Mouse (Mus musculus) C2C12 (cell line): ENCODE measurements at regions not wholly inside any gene's neighbourhood (a gene's known extent, or its start where the extent isn't known, plus 50 kb on each side); places are given as distances from the start of the nearest gene placed in this dataset.

Experiments used
- H3K27me3 ChIP-seq: one replicate; pipeline ENCODE4 v1.6.1; 2011; ENCODE audit not compliant: control insufficient read depth, insufficient read depth, insufficient read length
- H3K36me3 ChIP-seq: one replicate; pipeline ENCODE4 v1.6.1; 2011; ENCODE audit not compliant: control insufficient read depth, insufficient read depth
- H3K4me3 ChIP-seq: one replicate; pipeline ENCODE4 v1.5.1; 2011; ENCODE audit warnings: mild to moderate bottlenecking, control low read depth; ENCODE audit not compliant: poor library complexity, insufficient read depth, severe bottlenecking
- H3K79me2 ChIP-seq: one replicate; pipeline ENCODE4 v1.6.1; 2011; ENCODE audit not compliant: control insufficient read depth, insufficient read depth
- H3K79me3 ChIP-seq: one replicate; pipeline ENCODE4 v1.6.1; 2011; ENCODE audit warnings: low read depth, control low read depth
- H3ac ChIP-seq: one replicate; pipeline ENCODE3; 2011; ENCODE audit warnings: low read depth; ENCODE audit not compliant: control insufficient read depth, insufficient read length
- CEBPB ChIP-seq: IDR thresholded peaks from one replicate; pipeline ENCODE4 v1.6.1; 2011; ENCODE audit warnings: low read depth, mild to moderate bottlenecking, control low read depth, moderate library complexity
- CTCF ChIP-seq: IDR thresholded peaks from one replicate; pipeline ENCODE4 v1.5.1; 2011; ENCODE audit not compliant: control insufficient read depth, insufficient read depth, insufficient read length
- FOSL1 ChIP-seq: IDR thresholded peaks from one replicate; pipeline ENCODE4 v1.8.0; 2011; ENCODE audit warnings: mild to moderate bottlenecking, low read length; ENCODE audit not compliant: poor library complexity, insufficient read depth, severe bottlenecking
- MAX ChIP-seq: IDR thresholded peaks from one replicate; pipeline ENCODE4 v1.6.1; 2011; ENCODE audit warnings: mild to moderate bottlenecking, control low read depth
- MYOD1 ChIP-seq: IDR thresholded peaks from one replicate; pipeline ENCODE4 v1.6.1; 2011; ENCODE audit warnings: low read depth; ENCODE audit not compliant: control insufficient read depth, insufficient read length
- MYOG ChIP-seq: IDR thresholded peaks from one replicate; pipeline ENCODE4 v1.6.1; 2011; ENCODE audit not compliant: control insufficient read depth, insufficient read length; ENCODE audit errors: extremely low read depth
- USF1 ChIP-seq: IDR thresholded peaks from one replicate; pipeline ENCODE4 v1.6.1; 2011; ENCODE audit warnings: low read depth, mild to moderate bottlenecking, control low read depth, moderate library complexity

DNA sequence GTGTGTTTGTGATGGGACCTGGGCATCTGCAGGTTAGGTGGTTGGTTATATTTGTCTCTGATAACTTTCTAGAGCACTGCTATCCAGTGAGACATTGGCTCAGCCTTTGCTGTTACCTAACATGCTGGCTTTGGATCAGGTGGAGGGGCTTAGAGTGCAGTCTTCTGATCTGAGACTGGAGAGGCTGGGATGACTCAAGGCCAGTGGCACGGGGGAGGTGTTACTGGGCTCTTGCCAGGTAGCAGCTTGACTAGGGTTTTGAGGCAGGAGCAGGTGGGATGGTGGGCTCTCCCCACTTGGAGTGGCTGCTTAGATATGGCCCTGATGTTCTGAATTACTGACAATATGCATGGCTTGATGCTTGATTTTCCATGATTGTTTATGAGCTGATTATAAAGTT, 236.0 kb downstream of the Zfp704 start:
- no peaks in the 10 kb centered on the region for H3K27me3 ChIP-seq
- no peaks in the 10 kb centered on the region for H3K79me2 ChIP-seq
- no peaks in the 10 kb centered on the region for H3K36me3 ChIP-seq
- H3ac ChIP-seq: no peak overlapping the region
- no peak for TF ChIP-seq MAX
- TF ChIP-seq USF1: no peak
- TF ChIP-seq CEBPB: no peak
- no peaks in the 10 kb centered on the region for H3K79me3 ChIP-seq
- no peak overlapping the region for H3K4me3 ChIP-seq

GRCm38 (mm10) chr3:9370096-9370495, 239.8 kb downstream of the Zfp704 start:
- Histone ChIP-seq H3K4me3 (no peak overlapping the region), H3ac (no peak overlapping the region), H3K27me3 (no peaks in the 10 kb centered on the region), H3K79me3 (no peaks in the 10 kb centered on the region), H3K79me2 (no peaks in the 10 kb centered on the region), H3K36me3 (no peaks in the 10 kb centered on the region)
- TF ChIP-seq MAX: no peak
- no peak for TF ChIP-seq MYOG
- no peak for TF ChIP-seq MYOD1
- TF ChIP-seq CTCF: no peak
- no peak for TF ChIP-seq USF1
- no peak for TF ChIP-seq CEBPB
- no peak for TF ChIP-seq FOSL1

DNA sequence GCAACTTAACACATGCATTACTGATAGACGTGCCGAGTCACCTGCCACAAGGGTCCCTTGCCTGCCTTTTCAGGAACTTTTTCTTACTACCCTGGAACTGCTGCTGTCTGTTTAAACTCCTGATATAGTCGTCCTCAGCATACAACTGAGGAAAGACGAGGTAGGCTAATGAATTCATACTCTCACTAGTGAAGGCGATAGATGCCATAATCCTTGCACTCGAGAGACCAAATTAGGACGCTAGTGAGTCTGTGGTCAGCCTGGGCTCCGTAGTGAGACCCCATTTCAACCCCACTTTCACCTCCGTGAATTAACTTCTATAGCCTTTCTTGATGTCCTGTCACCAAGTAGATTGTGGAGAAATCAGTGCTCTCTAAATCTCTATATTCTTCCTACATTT, 244.1 kb downstream of the Zfp704 start:
- no peak for TF ChIP-seq MYOD1
- no peak for TF ChIP-seq USF1
- TF ChIP-seq MAX: no peak
- no peak for TF ChIP-seq CTCF
- no peak for TF ChIP-seq FOSL1
- TF ChIP-seq MYOG: no peak
- no peak for TF ChIP-seq CEBPB
- Histone ChIP-seq H3K4me3 (no peak overlapping the region), H3K27me3 (no peaks in the 10 kb centered on the region), H3K36me3 (no peaks in the 10 kb centered on the region), H3K79me2 (no peaks in the 10 kb centered on the region), H3ac (no peak overlapping the region), H3K79me3 (no peaks in the 10 kb centered on the region)

GRCm38 (mm10) chr3:9359186-9359585, 250.7 kb downstream of the Zfp704 start:
- TF ChIP-seq MYOG (no peak), MAX (no peak), CTCF (no peak), MYOD1 (no peak), FOSL1 (no peak), USF1 (no peak), CEBPB (no peak)
- Histone ChIP-seq H3K4me3 (no peak overlapping the region), H3K79me3 (no peaks in the 10 kb centered on the region), H3ac (no peak overlapping the region), H3K27me3 (no peaks in the 10 kb centered on the region), H3K36me3 (no peaks in the 10 kb centered on the region), H3K79me2 (no peaks in the 10 kb centered on the region)

GRCm38 (mm10) chr3:9358111-9358510, 251.8 kb downstream of the Zfp704 start:
- Histone ChIP-seq H3K4me3 (no peak overlapping the region), H3ac (no peak overlapping the region), H3K36me3 (no peaks in the 10 kb centered on the region), H3K27me3 (no peaks in the 10 kb centered on the region), H3K79me2 (no peaks in the 10 kb centered on the region), H3K79me3 (no peaks in the 10 kb centered on the region)
- TF ChIP-seq CTCF: no peak
- TF ChIP-seq FOSL1: no peak
- no peak for TF ChIP-seq MYOG
- TF ChIP-seq USF1: no peak
- TF ChIP-seq MYOD1: no peak
- no peak for TF ChIP-seq MAX
- no peak for TF ChIP-seq CEBPB

DNA sequence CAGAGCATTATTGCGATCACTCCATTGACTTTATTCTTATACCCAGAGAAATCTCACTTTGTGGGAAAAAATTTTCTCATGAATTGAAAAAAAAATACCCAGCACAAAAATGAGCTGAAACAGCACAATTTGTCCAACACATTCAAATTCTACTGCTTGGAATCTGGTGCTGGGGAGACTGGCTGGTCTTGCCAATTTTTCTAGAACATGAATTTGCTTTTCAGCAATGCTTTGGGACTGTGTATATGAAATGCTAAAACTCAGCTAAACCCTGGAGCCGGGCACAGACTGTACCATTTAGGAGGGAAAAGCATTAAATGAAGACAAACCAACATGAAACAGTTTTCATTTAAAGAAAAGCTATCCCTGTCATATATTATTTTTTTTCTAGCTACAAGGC, 252.2 kb downstream of the Zfp704 start:
- no peaks in the 10 kb centered on the region for H3K79me3 ChIP-seq
- H3K27me3 ChIP-seq: no peaks in the 10 kb centered on the region
- TF ChIP-seq CTCF (no peak), MYOG (no peak), USF1 (no peak), CEBPB (no peak), FOSL1 (no peak), MAX (no peak), MYOD1 (no peak)
- H3K79me2 ChIP-seq: no peaks in the 10 kb centered on the region
- H3ac ChIP-seq: no peak overlapping the region
- H3K4me3 ChIP-seq: no peak overlapping the region
- H3K36me3 ChIP-seq: no peaks in the 10 kb centered on the region
